Mouse (Mus musculus) spleen, adult 2 months (tissue): ENCODE measurements around the gene Dusp19. TPM values are rescaled to one million over a fixed set of nuclear protein-coding genes. Genes with fewer than 3 reads are reported as not detected.

Experiments
- DNase-seq, 2 experiments: peaks; one replicate each; pipeline versions ENCODE4 v3.0.0 to v3.0.0-alpha.2; 2012 to 2021; ENCODE audit warnings: low spot score in 2 of 2, low read depth in 1 of 2
- H3K27ac ChIP-seq: fragments of 200-500 bp; 2 replicates; pipeline ENCODE4 v1.5.1; 2012; ENCODE audit warnings: low read length, inconsistent platforms; ENCODE audit not compliant: insufficient read depth
- H3K27me3 ChIP-seq: fragments of 200-500 bp; 2 replicates; pipeline ENCODE4 v1.6.1; 2012; ENCODE audit warnings: mild to moderate bottlenecking, moderate library complexity, low read length, inconsistent platforms; ENCODE audit not compliant: control insufficient read depth, insufficient read depth
- H3K36me3 ChIP-seq: fragments of 200-500 bp; 2 replicates; pipeline ENCODE4 v1.6.1; 2012; ENCODE audit warnings: mild to moderate bottlenecking, low read length, inconsistent platforms; ENCODE audit not compliant: control insufficient read depth, insufficient read depth
- H3K4me1 ChIP-seq: fragments of 200-500 bp; 2 replicates; pipeline ENCODE4 v1.6.1; 2011; ENCODE audit warnings: inconsistent platforms; ENCODE audit not compliant: control insufficient read depth, insufficient read depth, insufficient read length
- H3K4me3 ChIP-seq: fragments of 200-500 bp; 2 replicates; pipeline ENCODE4 v1.5.1; 2011; ENCODE audit warnings: mild to moderate bottlenecking, inconsistent platforms; ENCODE audit not compliant: insufficient read depth, insufficient read length; ENCODE audit errors: extremely low read depth
- CTCF ChIP-seq: fragments of 200-500 bp; IDR thresholded peaks from 2 replicates; pipeline ENCODE4 v1.5.1; 2011; ENCODE audit warnings: mild to moderate bottlenecking, inconsistent platforms; ENCODE audit not compliant: insufficient read depth, insufficient read length, insufficient replicate concordance; ENCODE audit errors: extremely low read depth
- POLR2A ChIP-seq: fragments of 200-500 bp; IDR thresholded peaks from 2 replicates; pipeline ENCODE4 v1.6.1; 2011; ENCODE audit warnings: low read depth, low read length, inconsistent platforms
- WGBS: fragments of 180-500 bp; shearing (Covaris S2); methylation state at CpG from one replicate; pipeline ENCODE4 v1.1.7; 2018; 5-methylcytosine and 5-hydroxymethylcytosine counted together
- polyA plus RNA-seq: library from polyadenylated mRNA; depleted of rRNA; stranded (reverse); fragments of >200 nt; gene quantifications from 2 replicates; pipeline ENCODE4 v1.2.3, GENCODE M21; 2012; rRNA removed

The Dusp19 gene
- polyA plus RNA-seq, 1 experiment, result 2.2 TPM

- DNase-seq, result no peak
- 89% methylated on average over 5 of the region's 5 CpGs for WGBS
- no peak overlapping the region for H3K4me3 ChIP-seq
- H3K27me3 ChIP-seq, result no peaks in the 10 kb centered on the region
- H3K4me1 ChIP-seq, result no peaks in the 10 kb centered on the region
- H3K36me3 ChIP-seq, result peaks cover 5% of the 10 kb centered on the region; the same call in 1 of the 2 replicates
- no peak overlapping the region for H3K27ac ChIP-seq
- TF ChIP-seq CTCF (no peak), POLR2A (no peak)
Measured at GRCm38 (mm10) chr2:80667396-80667964, 50.6 kb downstream of the Dusp19 start.

- TF ChIP-seq POLR2A (no peak), CTCF (no peak; the same call in 1 of the 2 replicates)
- WGBS, result 86% methylated on average over 11 of the region's 11 CpGs
Measured at GRCm38 (mm10) chr2:80669868-80670666, 53.2 kb downstream of the Dusp19 start.

GRCm38 (mm10) chr2:80678803-80679202 lies 62.0 kb downstream of the Dusp19 start:
- H3K4me3 ChIP-seq, result no peak overlapping the region
- no peaks in the 10 kb centered on the region for H3K27me3 ChIP-seq
- H3K27ac ChIP-seq, result no peak overlapping the region
- TF ChIP-seq CTCF, result no peak
- 86% methylated on average over 8 of the region's 8 CpGs for WGBS
- H3K36me3 ChIP-seq, result no peaks in the 10 kb centered on the region
- H3K4me1 ChIP-seq, result no peaks in the 10 kb centered on the region
- DNase-seq, result no peak

More at GRCm38 (mm10) chr2:80669868-80670666, 53.2 kb downstream of the Dusp19 start:
- Histone ChIP-seq H3K27ac (no peak overlapping the region), H3K36me3 (peaks cover 4% of the 10 kb centered on the region; the same call in 1 of the 2 replicates), H3K27me3 (no peaks in the 10 kb centered on the region), H3K4me1 (no peaks in the 10 kb centered on the region), H3K4me3 (no peak overlapping the region)
- DNase-seq, result no peak

Other genes with a start within 250 kb of the Dusp19 start
- 8.9 and 13.6 TPM in 2 replicates for gene Frzb, start 169.4 kb upstream of the Dusp19 start, polyA plus RNA-seq
- gene Nckap1, start 35.7 kb upstream of the Dusp19 start, polyA plus RNA-seq, result 4.0 and 4.7 TPM in 2 replicates
- 15.2 and 15.6 TPM in 2 replicates for gene Nup35, start 191 bp downstream of the Dusp19 start, polyA plus RNA-seq